Mouse (Mus musculus) midbrain, embryonic 12.5 days (tissue): ENCODE measurements around the gene Prodh2. TPM values are rescaled to one million over a fixed set of nuclear protein-coding genes. Genes with fewer than 3 reads are reported as not detected.

Experiments
- ATAC-seq: fragments of 200-750 bp; cut with Nextera tagmentation; 2 replicates; pipeline ENCODE4 v1.8.0; 2017; ENCODE audit warnings: low read depth, moderate TSS enrichment, moderate library complexity; ENCODE audit not compliant: low FRiP score
- H3K27ac ChIP-seq: fragments of 300-500 bp; sonication (generic); replicated peaks from 2 replicates; pipeline ENCODE4 v1.5.1; 2016; ENCODE audit warnings: mild to moderate bottlenecking
- H3K27me3 ChIP-seq: fragments of 300-500 bp; sonication (generic); 2 replicates; pipeline ENCODE4 v1.6.1; 2016; ENCODE audit warnings: mild to moderate bottlenecking
- H3K36me3 ChIP-seq: fragments of 300-500 bp; sonication (generic); 2 replicates; pipeline ENCODE4 v1.6.1; 2016
- H3K4me1 ChIP-seq: fragments of 300-500 bp; sonication (generic); 2 replicates; pipeline ENCODE4 v1.6.1; 2016
- H3K4me2 ChIP-seq: fragments of 300-500 bp; sonication (generic); replicated peaks from 2 replicates; pipeline ENCODE4 v1.6.1; 2016; ENCODE audit warnings: mild to moderate bottlenecking, moderate library complexity
- H3K4me3 ChIP-seq: fragments of 300-500 bp; sonication (generic); 2 replicates; pipeline ENCODE4 v1.5.1; 2016; ENCODE audit warnings: mild to moderate bottlenecking
- H3K9ac ChIP-seq: fragments of 300-500 bp; sonication (generic); replicated peaks from 2 replicates; pipeline ENCODE4 v1.6.1; 2016; ENCODE audit warnings: mild to moderate bottlenecking, moderate library complexity
- H3K9me3 ChIP-seq: fragments of 300-500 bp; sonication (generic); 2 replicates; pipeline ENCODE4 v1.6.1; 2016; ENCODE audit warnings: mild to moderate bottlenecking
- WGBS: fragments of 180-500 bp; shearing (Covaris S2); methylation state at CpG from one replicate; pipeline ENCODE4 v1.1.7; 2016; 5-methylcytosine and 5-hydroxymethylcytosine counted together
- polyA plus RNA-seq: library from polyadenylated mRNA; unstranded; fragments of >200 nt; fragmentation: Nextera tagmentation; extraction: Ambion mirVana; gene quantifications from 2 replicates; pipeline ENCODE4 v1.2.1, GENCODE M21; 2016

Prodh2 gene
- polyA plus RNA-seq, 1 experiment from 2014 or later = not detected

DNA sequence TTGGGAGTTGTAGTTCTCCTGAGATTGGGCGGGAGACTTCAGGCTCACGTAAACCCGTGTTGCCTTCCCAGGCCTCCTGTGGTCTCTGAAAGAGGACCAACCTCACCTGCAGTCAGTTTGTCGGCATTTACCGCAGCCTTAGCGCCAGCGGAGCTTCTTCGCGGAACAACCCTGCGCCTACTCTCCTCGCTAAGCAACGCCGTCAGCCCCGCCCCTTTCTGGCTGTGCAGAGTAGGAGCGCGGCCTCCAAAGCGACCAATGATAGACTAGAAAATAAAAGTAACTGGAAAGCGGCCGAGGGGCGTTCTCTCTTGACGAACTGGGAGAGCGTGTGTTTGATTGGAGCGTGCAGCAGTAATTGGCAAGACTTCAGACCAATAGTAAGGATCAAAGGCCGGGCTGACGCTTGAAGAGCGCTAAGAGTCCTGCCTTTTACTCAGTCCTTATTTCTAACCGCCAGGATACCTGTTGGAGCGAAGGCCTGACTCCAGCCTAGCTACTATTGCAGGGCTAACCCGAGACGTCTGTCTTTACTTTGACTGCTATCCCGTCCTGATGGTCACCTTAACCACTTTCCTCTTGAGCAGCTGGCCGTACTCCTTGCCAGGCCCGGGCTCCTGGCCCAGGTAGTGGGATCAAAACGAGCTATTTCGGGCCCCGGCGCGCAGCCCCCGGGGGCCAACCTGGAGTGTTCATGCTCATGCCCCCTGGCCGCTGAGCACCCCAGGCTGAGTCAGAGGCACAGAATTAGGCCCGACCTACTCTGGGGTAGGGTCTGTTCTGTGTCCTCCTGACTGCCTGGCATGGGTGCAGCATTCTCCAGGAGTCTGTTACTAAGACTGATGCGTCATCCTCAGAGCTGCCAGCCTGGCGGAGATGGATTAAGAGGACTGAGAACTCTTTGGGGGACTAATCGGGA, 58.9 kb downstream of the Prodh2 start, which contains the start of the genes Hspb6 and Proser3:
Gene Hspb6 (plus strand): TSS at position 77 of the 919 bp plus-strand sequence.
Gene Proser3 (minus strand): TSS at position 198 of the 919 bp plus-strand sequence.
- Histone ChIP-seq H3K4me1 (peaks cover 16% of the 10 kb centered on the region), H3K36me3 (peaks cover 49% of the 10 kb centered on the region), H3K27ac (peak within 1 kb of the TSS; percentile 91), H3K27me3 (peaks cover 10% of the 10 kb centered on the region; the same call in 1 of the 2 replicates), H3K4me2 (peak within 1 kb of the TSS; percentile 89), H3K9ac (peak within 1 kb of the TSS; percentile 61), H3K4me3 (peak within 1 kb of the TSS; percentile 70), H3K9me3 (no peaks in the 10 kb centered on the region)
- 2% methylated on average over 44 of the region's 44 CpGs for WGBS
- ATAC-seq = peak; percentile 96

DNA sequence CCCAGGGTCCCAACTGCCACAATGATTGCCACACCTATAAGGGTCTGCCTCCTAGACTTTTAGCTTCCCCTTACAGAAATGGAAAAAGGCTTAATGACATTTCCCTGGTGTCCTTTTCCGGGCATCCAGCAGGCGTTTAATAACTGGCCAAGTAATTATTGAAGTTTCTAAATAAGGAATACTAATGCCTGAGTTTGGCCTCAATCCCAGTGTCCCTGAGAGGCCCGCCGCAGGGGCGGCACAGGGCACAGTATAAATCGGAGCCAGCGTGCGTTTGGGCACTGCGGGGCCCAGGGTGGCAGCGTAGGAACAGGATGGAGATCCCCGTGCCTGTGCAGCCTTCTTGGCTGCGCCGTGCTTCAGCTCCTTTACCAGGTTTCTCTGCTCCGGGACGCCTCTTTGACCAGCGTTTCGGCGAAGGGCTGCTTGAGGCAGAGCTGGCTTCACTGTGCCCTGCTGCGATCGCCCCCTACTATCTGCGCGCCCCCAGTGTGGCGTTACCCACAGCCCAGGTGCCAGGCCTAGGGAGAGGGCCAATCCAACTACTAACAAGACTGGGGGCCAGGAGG, 59.7 kb downstream of the Prodh2 start:
- Histone ChIP-seq H3K9ac (peak overlapping the region; percentile 51), H3K4me3 (peak overlapping the region; percentile 70), H3K4me1 (peaks cover 19% of the 10 kb centered on the region), H3K36me3 (peaks cover 45% of the 10 kb centered on the region), H3K27ac (peak overlapping the region; percentile 66; the same call in 1 of the 2 replicates), H3K4me2 (peak overlapping the region; percentile 89), H3K9me3 (no peaks in the 10 kb centered on the region), H3K27me3 (peaks cover 10% of the 10 kb centered on the region; the same call in 1 of the 2 replicates)
- 9% methylated on average over 23 of the region's 23 CpGs for WGBS
- no peak for ATAC-seq

DNA sequence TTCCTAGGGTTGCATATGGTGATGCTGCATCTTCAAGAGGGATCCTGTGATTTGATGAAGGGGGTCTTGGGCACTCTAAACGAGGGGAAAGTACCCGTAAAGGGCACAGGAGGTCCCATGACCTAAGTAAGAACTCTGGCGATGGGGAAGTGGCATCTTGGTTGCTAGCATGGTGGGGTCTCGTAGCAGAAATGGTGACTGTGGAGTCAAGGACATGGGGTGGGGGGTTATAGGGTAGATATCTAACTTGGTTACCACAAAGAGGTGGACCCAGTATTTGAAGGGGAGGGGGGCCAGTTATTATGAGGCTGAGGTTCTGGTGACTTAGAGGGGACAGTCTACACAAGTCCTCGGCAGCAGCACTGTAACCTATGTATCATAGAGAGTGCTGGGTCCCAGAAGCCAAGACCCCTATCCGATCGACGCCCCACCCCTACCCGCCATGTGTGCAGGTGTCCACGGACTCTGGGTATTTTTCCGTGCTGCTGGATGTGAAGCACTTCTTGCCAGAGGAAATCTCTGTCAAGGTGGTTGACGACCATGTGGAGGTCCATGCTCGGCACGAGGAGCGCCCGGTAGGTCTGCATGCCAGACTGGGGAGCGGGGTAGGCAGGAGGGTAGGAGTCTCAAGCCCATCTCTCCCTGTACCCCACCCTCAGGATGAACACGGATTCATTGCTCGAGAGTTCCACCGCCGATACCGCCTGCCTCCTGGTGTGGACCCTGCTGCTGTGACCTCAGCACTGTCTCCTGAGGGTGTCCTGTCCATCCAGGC, 60.6 kb downstream of the Prodh2 start:
- no peaks in the 10 kb centered on the region for H3K9me3 ChIP-seq
- H3K4me1 ChIP-seq = peaks cover 28% of the 10 kb centered on the region
- peaks cover 37% of the 10 kb centered on the region for H3K36me3 ChIP-seq
- H3K27ac ChIP-seq = no peak overlapping the region
- ATAC-seq = no peak
- 88% methylated on average over 22 of the region's 22 CpGs for WGBS
- H3K9ac ChIP-seq = no peak overlapping the region; the same call in 1 of the 2 replicates
- peak overlapping the region; percentile 70 for H3K4me3 ChIP-seq
- H3K4me2 ChIP-seq = peak overlapping the region; percentile 89
- peaks cover 10% of the 10 kb centered on the region; the same call in 1 of the 2 replicates for H3K27me3 ChIP-seq

DNA sequence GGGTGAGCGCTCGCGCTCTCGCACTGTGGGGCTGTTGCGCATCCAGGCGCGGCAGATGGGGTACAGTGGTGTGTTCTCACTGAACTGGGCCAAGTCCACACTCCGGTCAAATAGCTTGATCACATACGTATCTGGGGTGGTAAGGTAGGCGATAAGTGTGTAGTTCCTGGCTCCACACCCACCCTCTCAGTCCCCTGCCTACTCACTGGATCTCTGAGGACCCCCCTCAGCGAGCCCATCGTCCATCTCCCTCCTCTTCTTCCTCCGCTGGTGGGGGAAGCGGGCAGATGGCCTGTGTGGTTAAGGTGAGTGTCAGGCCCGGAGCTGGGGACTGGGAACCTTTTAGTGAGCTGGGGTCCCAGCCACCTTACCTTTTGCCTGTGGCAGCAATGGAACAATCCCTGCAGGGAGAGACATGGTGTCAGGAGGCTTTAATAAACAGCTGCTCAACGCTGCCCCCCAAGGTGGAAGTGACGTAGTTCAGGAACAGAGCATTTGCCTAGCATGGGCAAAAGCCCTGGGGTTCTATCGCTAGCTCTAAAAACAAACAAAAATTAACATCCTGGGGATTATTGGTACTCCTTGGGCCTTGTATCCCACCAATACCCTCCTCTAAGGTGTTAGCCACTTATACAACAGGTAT, 63.6 kb downstream of the Prodh2 start:
- Histone ChIP-seq H3K4me1 (peaks cover 32% of the 10 kb centered on the region), H3K27me3 (peaks cover 10% of the 10 kb centered on the region; the same call in 1 of the 2 replicates), H3K9ac (no peak overlapping the region), H3K4me2 (no peak overlapping the region), H3K9me3 (no peaks in the 10 kb centered on the region), H3K4me3 (no peak overlapping the region), H3K27ac (no peak overlapping the region), H3K36me3 (peaks cover 34% of the 10 kb centered on the region)
- 93% methylated on average over 18 of the region's 18 CpGs for WGBS
- no peak for ATAC-seq

DNA sequence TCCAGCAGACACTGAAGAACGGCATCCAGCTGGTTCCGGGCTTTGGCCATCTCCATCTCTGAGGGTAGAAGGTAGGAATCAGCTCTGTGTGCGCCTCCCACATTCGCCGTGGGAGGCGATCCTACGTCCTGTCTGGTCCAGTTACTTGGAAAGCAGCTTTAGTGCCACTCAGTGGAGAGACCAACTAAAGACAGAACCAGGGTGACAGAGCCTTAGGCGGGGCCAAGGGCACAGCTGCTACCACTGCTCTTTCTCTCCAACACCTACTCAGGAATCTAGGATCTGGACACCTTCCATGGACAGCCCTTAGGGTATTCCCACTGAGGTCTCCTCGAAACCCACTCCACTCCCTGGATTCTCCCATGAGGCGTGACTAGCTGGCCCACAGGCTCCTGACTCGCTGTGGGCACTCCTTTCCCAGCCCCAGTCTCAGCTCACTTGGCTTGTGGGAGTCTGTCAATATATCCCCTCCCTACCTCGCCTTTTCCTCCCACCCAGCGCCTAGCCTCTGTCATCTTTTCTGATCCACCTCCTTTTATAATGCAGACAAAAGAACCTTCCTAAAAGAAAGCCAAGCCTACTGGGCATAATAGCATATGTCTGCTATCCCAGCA, 64.6 kb downstream of the Prodh2 start:
- 87% methylated on average over 13 of the region's 13 CpGs for WGBS
- Histone ChIP-seq H3K4me3 (0 out of 2 replicates have a peak overlapping the region, but pooled peaks have one; percentile 64), H3K4me1 (peaks cover 32% of the 10 kb centered on the region), H3K27me3 (peaks cover 10% of the 10 kb centered on the region; the same call in 1 of the 2 replicates), H3K36me3 (peaks cover 34% of the 10 kb centered on the region), H3K27ac (no peak overlapping the region), H3K4me2 (peak overlapping the region; percentile 97), H3K9me3 (no peaks in the 10 kb centered on the region), H3K9ac (no peak overlapping the region)
- ATAC-seq = no peak

DNA sequence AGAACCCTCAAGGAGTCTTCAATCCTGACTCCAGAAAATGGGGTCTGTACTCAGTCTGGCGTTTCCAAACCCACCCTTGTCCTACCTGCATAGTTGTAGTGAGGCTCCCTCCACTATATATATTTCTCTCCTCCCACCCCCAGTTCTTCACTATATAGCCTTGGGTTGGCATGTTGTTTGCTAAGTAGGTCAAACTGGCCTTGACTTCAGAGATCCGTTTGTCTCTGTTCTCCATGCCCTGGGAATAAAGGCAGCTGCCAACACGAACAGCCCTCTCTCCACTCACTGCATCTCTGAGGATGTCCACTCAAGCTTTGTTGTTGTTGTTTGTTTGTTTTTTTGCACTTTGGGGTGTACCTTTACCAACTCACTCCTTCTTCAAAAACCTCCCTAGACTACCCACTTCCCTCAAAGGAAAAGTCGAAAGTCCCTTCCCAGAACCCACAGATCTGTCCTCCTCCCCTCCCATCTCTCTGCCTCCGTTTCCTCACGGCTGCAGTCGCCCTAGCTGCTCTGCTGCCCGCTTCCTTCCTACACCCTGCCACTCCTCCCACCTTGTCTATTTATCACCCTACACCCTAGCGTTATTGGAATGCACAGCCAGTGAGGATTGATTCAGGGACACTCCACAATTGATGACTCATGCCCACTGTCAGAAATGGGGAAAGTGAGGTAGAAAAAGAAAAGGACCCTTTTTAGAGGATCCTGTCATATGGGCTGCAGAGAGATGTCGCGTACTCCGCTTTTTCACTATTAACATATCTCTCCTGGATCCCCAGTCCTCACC, 65.4 kb downstream of the Prodh2 start:
- H3K4me2 ChIP-seq = peak overlapping the region; percentile 97
- peaks cover 28% of the 10 kb centered on the region for H3K4me1 ChIP-seq
- peak overlapping the region; percentile 35; the same call in 1 of the 2 replicates for H3K27ac ChIP-seq
- H3K36me3 ChIP-seq = peaks cover 34% of the 10 kb centered on the region
- H3K9me3 ChIP-seq = no peaks in the 10 kb centered on the region
- peak overlapping the region; percentile 76 for H3K9ac ChIP-seq
- H3K27me3 ChIP-seq = peaks cover 6% of the 10 kb centered on the region; the same call in 1 of the 2 replicates
- H3K4me3 ChIP-seq = peak overlapping the region; percentile 64
- 12% methylated on average over 12 of the region's 12 CpGs for WGBS
- ATAC-seq = 0 out of 2 replicates have a peak, but pooled peaks have one; percentile 0

DNA sequence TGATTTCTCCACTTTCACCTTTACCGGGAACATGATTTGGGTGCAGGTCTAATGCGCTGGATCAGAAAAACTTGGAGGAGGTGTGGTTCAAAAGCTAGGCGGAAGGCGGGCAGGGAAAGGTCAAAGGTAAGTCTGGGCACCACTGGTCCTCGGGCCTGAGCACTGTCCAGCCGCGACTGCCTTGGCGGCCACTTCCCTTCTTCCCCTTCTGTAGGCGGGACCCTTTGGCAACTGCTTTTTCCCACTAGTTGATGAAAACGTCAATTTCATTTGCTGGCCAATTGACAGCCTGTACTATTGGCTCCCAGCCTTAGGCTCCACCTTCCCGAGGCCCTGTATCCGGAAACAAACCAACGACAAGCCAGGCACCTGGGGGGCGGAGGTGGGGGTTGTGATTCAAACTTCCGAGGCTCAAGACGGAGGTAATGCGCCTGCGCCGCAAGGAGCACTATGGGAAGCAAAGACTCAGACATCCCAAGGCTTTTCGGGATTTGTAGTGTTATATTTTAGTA, 66.1 kb downstream of the Prodh2 start, which contains the start of gene Lin37:
Gene Lin37 (minus strand): TSS at position 396 of the 512 bp plus-strand sequence.
- Histone ChIP-seq H3K36me3 (peaks cover 30% of the 10 kb centered on the region), H3K4me2 (peak within 1 kb of the TSS; percentile 97), H3K27me3 (no peaks in the 10 kb centered on the region), H3K9me3 (no peaks in the 10 kb centered on the region), H3K9ac (peak within 1 kb of the TSS; percentile 76), H3K4me3 (peak within 1 kb of the TSS; percentile 64), H3K27ac (peak within 1 kb of the TSS; percentile 35; the same call in 1 of the 2 replicates), H3K4me1 (peaks cover 34% of the 10 kb centered on the region)
- WGBS = under 1% methylated on average over 20 of the region's 20 CpGs
- ATAC-seq = peak; percentile 84

DNA sequence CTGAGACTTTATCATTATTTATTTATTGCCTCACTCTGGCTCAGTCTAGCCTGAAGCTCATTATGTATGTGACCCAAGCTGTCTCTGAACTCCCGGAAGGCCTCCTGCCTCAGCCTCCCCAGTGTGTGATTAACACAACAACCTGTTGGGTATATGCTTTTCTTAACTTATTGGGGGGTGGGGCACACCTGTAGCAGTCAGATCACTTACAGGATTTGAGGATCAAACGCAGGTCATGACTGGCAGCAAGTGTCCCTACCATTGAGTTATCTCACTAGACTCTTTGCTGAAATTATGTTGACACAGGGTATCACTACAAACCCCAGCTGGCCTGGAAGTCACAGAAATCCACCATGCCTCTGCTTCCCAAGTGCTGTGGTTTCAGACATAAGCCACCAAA, 66.9 kb downstream of the Prodh2 start:
- Histone ChIP-seq H3K4me3 (no peak overlapping the region), H3K9ac (no peak overlapping the region), H3K9me3 (no peaks in the 10 kb centered on the region), H3K4me2 (no peak overlapping the region), H3K36me3 (peaks cover 22% of the 10 kb centered on the region), H3K27me3 (no peaks in the 10 kb centered on the region), H3K27ac (no peak overlapping the region), H3K4me1 (peaks cover 34% of the 10 kb centered on the region)
- no peak for ATAC-seq
- 78% methylated on average over 2 of the region's 2 CpGs for WGBS

DNA sequence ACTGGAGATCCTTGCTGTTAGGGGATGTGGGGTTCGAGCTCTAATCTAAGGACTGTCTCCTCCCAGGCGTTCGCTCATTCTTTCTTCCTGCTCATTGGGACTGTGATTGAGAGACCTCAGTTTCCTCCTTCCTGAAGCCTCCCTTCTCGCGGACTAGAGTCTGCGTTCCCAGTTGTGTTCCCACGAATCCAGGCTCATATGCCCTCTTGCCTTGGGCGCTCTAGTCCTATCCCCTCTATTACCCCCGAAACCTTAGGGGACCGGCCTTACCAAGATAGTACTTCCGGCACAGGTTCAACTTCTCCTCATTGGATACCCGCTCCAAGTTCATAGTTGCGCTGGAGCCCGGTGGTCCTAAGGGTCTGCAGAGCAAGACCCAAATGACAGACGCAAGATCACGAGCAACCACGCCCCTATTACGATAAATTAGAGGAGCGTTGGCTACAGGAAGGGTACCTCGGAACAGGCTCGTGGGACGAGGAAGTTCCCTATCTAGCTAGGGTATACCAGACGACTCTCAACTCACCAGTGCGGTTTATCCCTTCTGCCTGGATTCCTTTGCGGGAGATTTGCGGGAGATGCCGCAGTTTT, 69.2 kb downstream of the Prodh2 start:
- Histone ChIP-seq H3K9me3 (no peaks in the 10 kb centered on the region), H3K4me2 (peak overlapping the region; percentile 77), H3K4me3 (peak overlapping the region; percentile 76), H3K9ac (peak overlapping the region; percentile 71), H3K27ac (peak overlapping the region; percentile 92), H3K27me3 (no peaks in the 10 kb centered on the region), H3K36me3 (peaks cover 23% of the 10 kb centered on the region), H3K4me1 (peaks cover 34% of the 10 kb centered on the region)
- WGBS = 3% methylated on average over 27 of the region's 27 CpGs
- ATAC-seq = peak; percentile 5; the same call in 1 of the 2 replicates
